Mouse (Mus musculus): Measurements from ENCODE around the gene Slc38a1. TPM values are rescaled to one million over a fixed set of nuclear protein-coding genes. Genes with fewer than 3 reads are reported as not detected.
A peak's percentile ranks its signal among the peaks of the same experiment; 100 is the strongest.

Slc38a1 gene
- total RNA-seq, 1 experiment from 2014 or later = 28.1 TPM

GRCm38 (mm10) chr15:96560576-96561298 lies 82.0 kb downstream of the Slc38a1 start:
- no peak for DNase-seq

DNA sequence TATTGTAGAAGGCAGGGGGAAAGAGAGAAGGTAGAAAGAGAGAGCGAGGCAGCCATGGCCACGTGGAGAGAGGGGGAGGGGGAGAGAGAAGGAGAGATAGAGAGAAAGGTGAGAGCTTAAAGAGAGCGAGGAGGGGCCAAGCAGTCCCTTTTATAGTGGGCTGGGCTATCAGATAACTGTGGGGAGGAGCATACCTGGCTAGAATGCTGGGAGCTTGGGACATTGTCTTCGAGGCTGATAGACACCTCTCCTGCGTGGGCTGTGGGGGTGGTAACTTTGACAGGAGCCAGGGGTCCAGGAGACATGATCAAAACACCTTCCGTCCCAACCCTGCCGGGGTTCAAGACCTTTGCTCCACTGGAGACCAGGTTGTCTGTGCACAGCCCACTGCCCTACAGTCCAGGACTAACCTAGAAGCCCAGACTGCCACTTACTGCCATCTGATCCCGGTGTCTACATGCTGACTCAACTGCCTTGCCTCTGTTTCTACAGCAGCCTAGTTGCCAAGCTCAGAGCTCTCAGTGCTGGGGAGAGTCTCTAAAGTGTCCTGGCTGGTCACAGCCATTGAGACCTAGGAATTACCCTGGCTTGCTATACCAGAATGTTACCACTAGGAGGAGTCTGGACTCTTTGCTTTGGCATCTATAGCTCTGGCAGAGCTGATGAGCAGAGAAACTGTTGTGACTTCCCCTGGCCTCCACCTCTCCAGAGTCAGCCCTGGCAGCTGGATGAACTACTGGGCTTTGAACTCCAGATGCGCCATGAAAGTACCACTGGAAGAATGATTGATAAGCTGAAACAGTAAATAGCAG lies 90.9 kb downstream of the Slc38a1 start:
- DNase-seq = no peak

- DNase-seq = no peak
These were observed 91.6 kb downstream of the Slc38a1 start for GRCm38 (mm10) chr15:96551107-96551506.

GRCm38 (mm10) chr15:96548363-96548762 lies 94.3 kb downstream of the Slc38a1 start:
- DNase-seq = no peak

DNA sequence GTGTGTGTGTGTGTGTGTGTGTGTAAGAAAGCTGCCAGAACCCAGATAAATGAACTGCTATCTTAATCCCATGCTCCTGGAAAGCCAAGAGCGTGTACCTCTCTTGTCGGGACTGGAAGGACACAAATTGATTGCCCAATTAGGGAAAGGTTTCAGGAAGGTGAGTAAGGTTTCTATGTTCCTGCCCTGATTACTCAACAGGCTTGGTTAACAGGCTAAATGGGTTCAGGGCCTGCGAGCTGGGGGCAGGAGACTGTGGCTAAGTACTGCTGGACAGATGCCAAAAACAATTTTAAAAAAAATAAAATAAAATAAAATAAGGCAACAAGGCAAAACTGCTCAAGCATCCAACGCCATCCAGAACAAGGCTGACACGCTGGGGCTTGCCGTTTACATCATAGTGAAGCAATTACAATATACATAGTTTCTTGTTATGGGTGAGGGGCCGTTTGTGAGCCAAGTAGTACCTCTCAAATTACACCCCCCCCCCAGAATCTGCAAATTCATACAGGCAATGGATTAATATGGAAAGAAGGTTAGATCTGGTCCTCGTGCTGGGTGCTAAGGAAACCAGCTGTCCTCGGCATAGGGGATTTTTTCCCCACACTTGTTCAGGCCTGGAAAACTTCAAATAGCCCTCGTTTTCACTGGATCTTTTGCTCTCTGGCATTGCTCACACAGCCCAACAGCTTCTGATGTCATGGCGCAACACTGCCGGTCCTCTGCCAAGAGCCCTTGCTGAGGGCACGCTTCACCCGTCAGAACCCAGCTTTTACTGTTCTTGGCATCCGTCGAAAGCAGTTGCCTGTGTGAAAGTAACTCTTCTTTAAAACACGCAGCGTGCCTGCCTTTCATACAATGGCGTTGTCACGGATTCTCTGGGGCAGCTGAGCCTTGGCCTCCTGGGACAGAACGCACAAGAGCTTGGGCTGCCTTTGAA lies 95.2 kb downstream of the Slc38a1 start:
- DNase-seq = peak; percentile 46

DNA sequence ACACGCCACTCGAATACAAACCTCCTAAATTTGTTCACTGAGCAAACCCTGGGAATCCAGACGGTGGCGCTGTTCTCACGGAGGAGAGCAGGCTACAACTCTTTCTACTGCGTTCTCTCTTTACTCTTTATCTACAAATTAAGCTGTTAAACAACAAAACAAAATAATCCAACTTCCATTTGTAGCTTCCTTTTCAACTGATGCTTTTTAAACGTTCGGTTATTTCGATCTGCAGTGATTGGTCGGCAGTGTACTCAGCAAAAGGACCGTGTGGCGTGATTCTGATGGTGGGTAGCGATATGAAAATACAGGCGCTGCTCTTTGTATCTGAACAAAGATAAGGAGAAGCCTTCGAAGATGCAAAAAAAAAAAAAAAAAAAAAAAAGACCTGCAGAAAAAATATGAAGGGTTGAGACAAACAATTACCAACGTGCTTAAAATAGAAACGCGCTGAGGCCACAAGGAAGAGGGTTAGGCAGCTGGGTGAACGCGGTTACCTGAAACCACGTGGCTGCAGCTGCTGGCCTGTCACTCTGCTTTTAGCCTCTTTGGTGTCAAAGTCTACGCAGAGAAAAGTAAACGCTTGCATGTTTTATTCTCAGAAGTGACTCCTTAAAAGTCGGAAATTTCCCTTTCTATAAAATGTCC lies 99.4 kb downstream of the Slc38a1 start:
- peak; percentile 64 for DNase-seq

- no peak for DNase-seq
These were observed 100.6 kb downstream of the Slc38a1 start for GRCm38 (mm10) chr15:96542135-96542534.

- no peak for DNase-seq
These were observed 105.4 kb downstream of the Slc38a1 start for GRCm38 (mm10) chr15:96537272-96537671.

GRCm38 (mm10) chr15:96536412-96536811 lies 106.3 kb downstream of the Slc38a1 start:
- DNase-seq = no peak

GRCm38 (mm10) chr15:96527686-96528085 lies 115.0 kb downstream of the Slc38a1 start:
- DNase-seq = no peak

GRCm38 (mm10) chr15:96524239-96524738 lies 118.4 kb downstream of the Slc38a1 start:
- DNase-seq = no peak

Other genes starting within 250 kb of the Slc38a1 start
- 83.2 and 90.0 TPM in 2 replicates for gene Scaf11, start 182.1 kb downstream of the Slc38a1 start, total RNA-seq (2021)
- 150 and 180 TPM in 2 replicates for gene Slc38a2, start 56.8 kb upstream of the Slc38a1 start, total RNA-seq (2021)